Mouse (Mus musculus): Measurements from ENCODE around the gene Cdk14. TPM values are rescaled to one million over a fixed set of nuclear protein-coding genes. Genes with fewer than 3 reads are reported as not detected.

The Cdk14 gene
- polyA plus RNA-seq, 1 experiment from 2014 or later: 10.3 TPM

DNA sequence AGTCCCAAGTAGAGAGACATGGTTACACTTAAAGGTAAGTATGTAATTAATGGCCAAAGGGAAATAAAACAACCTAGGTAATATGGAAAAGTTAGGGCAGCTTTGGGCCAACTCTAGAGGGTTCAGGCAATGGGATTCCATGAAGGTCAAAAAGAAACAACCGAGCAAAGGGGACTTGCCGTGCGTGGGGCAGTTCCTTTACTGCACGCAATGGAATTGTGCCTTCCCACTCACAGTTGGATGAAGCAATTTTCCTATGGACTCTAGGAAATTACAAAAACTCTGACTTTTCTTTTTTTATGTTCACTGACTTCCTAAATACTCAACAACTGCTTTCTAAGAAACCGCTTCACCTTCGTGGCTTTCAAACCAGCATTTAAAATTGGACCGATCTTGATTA lies 606.8 kb downstream of the Cdk14 start:
- Histone ChIP-seq H3K4me3 (no peak overlapping the region), H3K4me1 (peaks cover 18% of the 10 kb centered on the region), H3K27ac (replicated peaks) (no peak overlapping the region), H3K27me3 (ENCODE audit: low read depth, poor library complexity, severe bottlenecking) (no peaks in the 10 kb centered on the region), H3K9me3 (replicated peaks) (no peaks in the 10 kb centered on the region), H3K36me3 (no peaks in the 10 kb centered on the region)
- DNase-seq (ENCODE audit: low spot score): no peak
- WGBS: 95% methylated on average over 7 of the region's 7 CpGs

DNA sequence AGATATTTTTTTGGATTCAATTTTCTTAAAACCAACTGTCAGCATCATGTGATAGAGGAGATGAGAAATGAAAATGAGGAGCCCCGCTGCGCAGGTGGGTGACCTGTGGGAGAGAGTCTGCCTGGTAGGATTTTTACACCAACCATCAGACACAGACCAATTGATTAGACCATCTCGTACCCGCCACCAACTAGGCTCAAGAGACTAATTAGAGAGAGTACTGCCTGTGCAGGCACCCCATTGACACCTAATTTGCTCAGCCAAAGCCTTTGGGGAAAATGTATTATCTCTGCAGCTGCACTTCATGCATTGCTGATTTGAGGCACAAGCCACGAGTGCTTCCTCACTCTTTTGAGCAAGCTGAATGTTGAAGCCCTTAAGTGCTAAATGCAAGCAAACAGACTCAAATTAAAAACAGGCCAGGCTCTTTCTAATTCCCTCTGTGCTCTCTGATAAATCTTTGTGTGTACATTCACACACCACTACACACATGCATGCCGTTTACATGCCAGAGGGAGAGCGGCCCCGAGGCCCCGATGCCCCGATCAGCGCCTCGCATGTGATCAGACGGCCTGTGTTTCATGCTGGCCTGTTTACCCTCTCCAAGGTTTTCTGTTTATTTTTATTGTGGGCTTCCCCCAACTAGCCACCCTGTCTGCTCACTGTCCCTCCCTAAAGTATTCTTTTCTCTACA lies 607.9 kb downstream of the Cdk14 start:
- Histone ChIP-seq H3K27me3 (ENCODE audit: low read depth, poor library complexity, severe bottlenecking) (no peaks in the 10 kb centered on the region), H3K9me3 (replicated peaks) (no peaks in the 10 kb centered on the region), H3K36me3 (no peaks in the 10 kb centered on the region), H3K4me1 (peaks cover 18% of the 10 kb centered on the region), H3K27ac (replicated peaks) (peak overlapping the region; percentile 65), H3K4me3 (no peak overlapping the region)
- DNase-seq (ENCODE audit: low spot score): no peak
- WGBS: 54% methylated on average over 13 of the region's 13 CpGs

DNA sequence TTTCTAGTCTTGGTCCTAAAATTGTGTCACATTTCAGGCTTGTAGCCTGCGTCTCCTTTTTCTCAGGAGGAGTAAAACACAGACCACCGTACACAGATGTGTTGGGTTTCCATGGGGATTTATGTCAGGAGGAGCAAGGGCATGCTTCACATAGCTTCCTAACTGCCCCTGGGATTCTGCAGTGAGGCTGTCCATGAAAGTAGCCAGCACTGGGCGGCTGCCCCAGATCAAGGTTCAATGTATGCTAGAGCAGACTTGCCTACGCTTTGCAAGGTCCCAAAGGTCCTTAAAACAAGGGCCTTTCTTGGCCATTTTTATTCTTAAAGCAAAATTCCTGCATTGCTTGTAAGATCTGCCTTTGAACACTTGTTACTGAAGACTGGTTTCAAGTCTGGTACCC lies 614.9 kb downstream of the Cdk14 start:
- Histone ChIP-seq H3K36me3 (no peaks in the 10 kb centered on the region), H3K9me3 (replicated peaks) (no peaks in the 10 kb centered on the region), H3K27ac (replicated peaks) (no peak overlapping the region), H3K4me1 (peaks cover 41% of the 10 kb centered on the region), H3K4me3 (no peak overlapping the region), H3K27me3 (ENCODE audit: low read depth, poor library complexity, severe bottlenecking) (no peaks in the 10 kb centered on the region)
- DNase-seq (ENCODE audit: low spot score): no peak
- 62% methylated on average over 4 of the region's 4 CpGs for WGBS

DNA sequence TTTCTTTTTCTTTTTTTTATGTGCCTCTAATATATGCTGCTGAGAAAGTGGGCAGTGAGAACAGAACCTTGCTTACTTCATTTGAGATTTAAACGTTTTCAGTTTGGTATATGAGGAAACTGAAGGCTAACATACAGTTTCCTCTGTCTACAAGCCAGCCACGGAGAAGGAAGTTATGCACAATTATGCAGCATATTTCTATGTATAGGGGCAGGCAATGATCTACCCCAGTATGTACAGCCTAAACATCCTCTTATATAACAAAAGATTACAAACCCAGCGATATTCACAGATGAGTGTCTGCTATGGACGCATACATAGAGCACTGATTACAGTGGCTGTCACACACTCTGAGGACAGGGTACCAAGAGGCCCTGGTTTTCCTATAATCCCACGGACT lies 616.4 kb downstream of the Cdk14 start:
- no peaks in the 10 kb centered on the region for H3K27me3 ChIP-seq (ENCODE audit: low read depth, poor library complexity, severe bottlenecking)
- WGBS: 84% methylated on average over 5 of the region's 5 CpGs

DNA sequence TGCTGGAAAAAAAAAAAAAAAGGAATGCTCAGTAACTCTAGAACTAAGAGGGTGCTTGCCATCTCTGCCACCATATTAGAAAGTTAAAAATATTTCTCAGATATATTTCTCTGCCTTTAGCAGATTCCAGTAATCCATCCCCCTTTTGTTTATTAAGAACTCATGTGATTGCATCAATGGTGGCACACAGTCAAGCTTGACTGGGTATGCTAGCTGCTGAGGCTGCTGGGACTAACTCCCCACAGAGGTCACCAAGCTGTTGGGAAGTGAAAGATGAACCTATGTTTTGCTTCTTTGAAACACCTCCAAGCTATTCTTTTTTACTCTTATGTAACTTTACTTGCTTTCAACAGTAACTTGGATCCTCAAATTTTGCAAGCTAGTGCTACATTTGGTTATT lies 618.1 kb downstream of the Cdk14 start:
- H3K4me3 ChIP-seq: no peak overlapping the region
- DNase-seq (ENCODE audit: low spot score): no peak
- no peak overlapping the region for H3K27ac ChIP-seq (replicated peaks)
- no peaks in the 10 kb centered on the region for H3K27me3 ChIP-seq (ENCODE audit: low read depth, poor library complexity, severe bottlenecking)
- H3K9me3 ChIP-seq (replicated peaks): no peaks in the 10 kb centered on the region
- H3K4me1 ChIP-seq: peaks cover 32% of the 10 kb centered on the region
- H3K36me3 ChIP-seq: no peaks in the 10 kb centered on the region

More for the DNA sequence above, 616.4 kb downstream of the Cdk14 start:
- Histone ChIP-seq H3K9me3 (replicated peaks) (no peaks in the 10 kb centered on the region), H3K4me1 (peaks cover 32% of the 10 kb centered on the region), H3K36me3 (no peaks in the 10 kb centered on the region), H3K4me3 (no peak overlapping the region), H3K27ac (replicated peaks) (no peak overlapping the region)
- no peak for DNase-seq (ENCODE audit: low spot score)

DNA sequence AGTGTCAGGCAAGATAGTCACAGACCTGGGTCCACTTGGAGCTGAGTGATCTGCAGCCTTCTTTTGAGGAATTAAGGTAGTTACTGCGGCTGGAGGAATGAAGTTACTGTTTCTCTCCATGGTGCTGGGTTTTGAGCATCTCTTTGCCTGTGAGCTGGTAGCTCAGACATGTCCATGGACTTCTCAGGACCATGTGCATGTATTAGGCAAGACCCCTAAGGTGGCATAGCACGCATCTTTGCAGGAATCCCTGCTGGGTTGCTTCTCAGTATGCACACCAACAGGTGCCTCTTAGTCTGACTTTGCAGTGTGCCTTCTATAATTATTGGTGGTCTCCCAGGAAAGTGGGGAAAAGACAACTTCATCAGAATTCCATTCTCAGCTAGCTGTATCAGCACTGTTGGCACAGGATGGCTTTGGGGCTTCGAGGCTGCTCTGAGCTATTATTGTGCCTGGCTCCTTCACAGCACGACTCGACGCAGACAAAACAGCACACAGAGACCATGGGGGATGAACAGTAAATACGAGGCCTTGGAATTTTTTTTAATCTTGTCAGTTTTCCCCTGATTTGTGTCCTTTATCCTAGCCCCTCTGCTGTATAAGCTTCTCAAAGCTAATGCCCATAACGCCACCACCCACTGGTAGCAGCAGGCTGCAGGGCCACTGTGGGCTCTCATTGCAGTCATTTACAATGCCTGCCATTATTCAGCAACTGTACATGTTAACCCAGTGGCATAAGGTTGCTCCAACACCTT lies 618.8 kb downstream of the Cdk14 start:
- H3K36me3 ChIP-seq: no peaks in the 10 kb centered on the region
- no peaks in the 10 kb centered on the region for H3K27me3 ChIP-seq (ENCODE audit: low read depth, poor library complexity, severe bottlenecking)
- 55% methylated on average over 8 of the region's 8 CpGs for WGBS
- H3K4me1 ChIP-seq: peaks cover 32% of the 10 kb centered on the region
- no peak for DNase-seq (ENCODE audit: low spot score)
- H3K4me3 ChIP-seq: no peak overlapping the region
- H3K27ac ChIP-seq (replicated peaks): no peak overlapping the region
- H3K9me3 ChIP-seq (replicated peaks): no peaks in the 10 kb centered on the region

DNA sequence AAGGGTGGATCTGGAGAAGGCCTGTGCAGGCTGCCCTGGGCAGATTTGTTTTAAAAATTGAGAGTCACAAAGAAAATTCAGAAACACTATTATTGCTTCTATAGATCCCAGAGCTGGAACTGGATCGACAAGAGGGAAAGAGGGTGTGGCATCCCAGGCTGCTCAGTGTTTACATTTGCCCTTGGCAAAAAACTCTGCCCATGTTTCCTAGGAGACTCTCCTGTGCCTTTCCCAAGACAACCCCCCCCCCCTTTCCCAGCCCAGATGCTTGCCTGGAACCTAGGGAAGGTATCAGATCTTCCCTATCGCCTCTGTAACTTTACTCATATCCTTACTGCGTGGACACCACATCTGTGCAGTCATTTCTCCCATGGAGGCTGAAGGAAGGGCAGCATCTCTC lies 628.9 kb downstream of the Cdk14 start:
- Histone ChIP-seq H3K27me3 (ENCODE audit: low read depth, poor library complexity, severe bottlenecking) (no peaks in the 10 kb centered on the region), H3K9me3 (replicated peaks) (no peaks in the 10 kb centered on the region), H3K36me3 (no peaks in the 10 kb centered on the region), H3K4me1 (peaks cover 9% of the 10 kb centered on the region; the same call in 1 of the 2 replicates), H3K4me3 (no peak overlapping the region), H3K27ac (replicated peaks) (no peak overlapping the region; the same call in 1 of the 2 replicates)
- WGBS: 78% methylated on average over 3 of the region's 3 CpGs
- no peak for DNase-seq (ENCODE audit: low spot score)

DNA sequence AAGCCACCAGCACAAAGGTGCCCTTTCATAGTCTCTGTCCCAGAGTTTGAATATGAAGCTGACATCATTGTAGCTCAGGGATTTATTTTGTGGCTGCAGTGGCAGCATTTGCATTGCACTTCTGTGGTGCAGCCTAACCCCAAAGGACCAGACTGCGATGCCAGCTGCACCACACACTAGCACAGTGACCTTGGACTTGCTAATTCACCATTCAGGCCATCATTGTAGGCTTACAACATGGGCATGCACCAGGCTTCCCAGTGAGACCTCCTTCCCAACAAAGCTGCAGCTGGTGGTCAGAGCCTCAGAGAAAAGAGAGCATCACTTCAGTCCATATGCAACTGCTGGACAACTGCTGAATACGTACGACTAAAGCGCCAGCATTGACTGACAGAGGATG lies 629.8 kb downstream of the Cdk14 start:
- WGBS: 94% methylated on average over 4 of the region's 4 CpGs
- no peak for DNase-seq (ENCODE audit: low spot score)
- Histone ChIP-seq H3K27me3 (ENCODE audit: low read depth, poor library complexity, severe bottlenecking) (no peaks in the 10 kb centered on the region), H3K36me3 (no peaks in the 10 kb centered on the region), H3K27ac (replicated peaks) (no peak overlapping the region), H3K9me3 (replicated peaks) (no peaks in the 10 kb centered on the region), H3K4me1 (peaks cover 9% of the 10 kb centered on the region; the same call in 1 of the 2 replicates), H3K4me3 (no peak overlapping the region)

DNA sequence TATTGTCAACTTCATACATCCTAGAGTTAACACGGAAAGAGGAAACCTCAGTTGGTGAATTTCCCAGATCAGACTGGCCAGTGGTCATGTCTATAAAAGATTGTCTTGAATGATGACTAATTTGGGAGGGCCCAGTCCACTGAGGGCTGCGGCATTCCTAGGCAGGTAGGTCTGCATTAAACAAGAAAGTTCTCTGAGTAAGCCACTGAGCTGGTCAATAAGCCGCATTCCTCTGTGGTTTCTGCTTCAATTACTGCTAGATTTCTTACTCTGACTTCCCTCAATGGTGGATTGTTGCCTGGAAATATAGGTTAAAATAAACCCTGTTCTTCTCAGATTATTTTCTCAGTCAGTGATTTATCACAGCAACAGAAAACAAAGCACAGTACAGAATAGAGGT lies 631.6 kb downstream of the Cdk14 start:
- Histone ChIP-seq H3K4me3 (no peak overlapping the region), H3K36me3 (no peaks in the 10 kb centered on the region), H3K27ac (replicated peaks) (no peak overlapping the region), H3K4me1 (peaks cover 9% of the 10 kb centered on the region; the same call in 1 of the 2 replicates), H3K9me3 (replicated peaks) (no peaks in the 10 kb centered on the region), H3K27me3 (ENCODE audit: low read depth, poor library complexity, severe bottlenecking) (no peaks in the 10 kb centered on the region)
- 89% methylated on average over 3 of the region's 3 CpGs for WGBS
- no peak for DNase-seq (ENCODE audit: low spot score)

DNA sequence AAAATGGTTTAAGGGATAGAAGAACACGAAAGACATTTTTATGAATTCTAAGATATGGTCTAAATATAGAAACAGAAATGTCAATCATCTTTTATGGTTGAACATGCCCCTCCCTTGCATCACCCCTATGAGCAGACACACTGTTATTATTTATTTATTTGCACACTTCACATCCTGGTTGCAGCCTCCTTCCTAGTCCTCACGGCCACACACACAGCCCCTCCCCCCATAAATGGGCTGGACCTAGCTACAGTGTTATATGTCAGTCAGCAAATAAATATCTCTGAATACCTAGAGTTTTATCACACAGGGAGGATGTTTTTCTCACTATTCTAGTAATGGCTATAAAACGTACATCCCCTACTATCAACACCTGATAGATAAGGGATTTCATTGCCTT lies 633.3 kb downstream of the Cdk14 start:
- no peaks in the 10 kb centered on the region for H3K9me3 ChIP-seq (replicated peaks)
- no peak overlapping the region for H3K4me3 ChIP-seq
- 89% methylated on average over 3 of the region's 3 CpGs for WGBS
- H3K27me3 ChIP-seq (ENCODE audit: low read depth, poor library complexity, severe bottlenecking): no peaks in the 10 kb centered on the region
- DNase-seq (ENCODE audit: low spot score): no peak
- no peak overlapping the region for H3K27ac ChIP-seq (replicated peaks)
- no peaks in the 10 kb centered on the region for H3K36me3 ChIP-seq
- peaks cover 13% of the 10 kb centered on the region for H3K4me1 ChIP-seq

DNA sequence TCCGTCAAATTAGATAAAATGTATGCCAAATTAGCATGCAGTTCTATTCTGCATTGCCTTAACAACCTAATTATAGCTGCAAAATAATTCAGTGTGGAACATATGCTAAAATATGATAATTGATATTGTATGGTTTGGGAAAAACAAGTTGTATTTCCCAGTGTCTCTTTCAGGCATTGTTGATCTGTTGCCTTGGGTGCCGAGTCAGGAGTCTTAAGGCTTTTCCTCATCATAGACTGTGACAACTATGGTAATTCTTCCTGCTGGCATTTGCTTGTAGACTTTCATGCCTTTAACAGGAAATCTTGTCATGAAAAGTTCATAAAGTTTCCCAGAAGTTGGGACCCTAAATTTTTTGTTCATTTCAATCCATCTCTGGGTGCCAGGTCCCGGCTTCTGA lies 641.8 kb downstream of the Cdk14 start:
- Histone ChIP-seq H3K27ac (replicated peaks) (no peak overlapping the region), H3K27me3 (ENCODE audit: low read depth, poor library complexity, severe bottlenecking) (no peaks in the 10 kb centered on the region; the same call in 1 of the 2 replicates), H3K36me3 (no peaks in the 10 kb centered on the region), H3K4me1 (peaks cover 14% of the 10 kb centered on the region), H3K9me3 (replicated peaks) (no peaks in the 10 kb centered on the region), H3K4me3 (no peak overlapping the region)
- 90% methylated on average over 3 of the region's 3 CpGs for WGBS
- DNase-seq (ENCODE audit: low spot score): no peak

DNA sequence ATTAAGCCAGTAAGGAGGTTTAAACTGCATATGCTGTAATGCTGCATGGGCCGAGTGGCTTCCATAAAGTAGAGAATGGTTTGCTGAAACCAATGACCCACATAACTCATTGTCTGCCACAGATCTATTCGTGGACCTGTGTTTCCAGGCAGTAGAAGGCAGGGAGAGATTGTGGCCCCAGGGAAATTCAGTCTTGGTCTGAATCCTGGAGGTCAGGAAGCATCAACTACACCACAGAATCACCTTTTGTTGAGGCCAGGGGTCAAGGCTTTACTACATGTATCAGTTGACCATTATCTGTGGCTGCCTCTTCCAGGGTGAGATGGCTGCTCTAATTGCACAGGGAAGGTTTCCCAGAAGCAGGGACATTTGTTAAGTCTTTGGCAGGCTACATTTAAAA lies 643.6 kb downstream of the Cdk14 start:
- 67% methylated on average over 2 of the region's 2 CpGs for WGBS
- no peak overlapping the region for H3K27ac ChIP-seq (replicated peaks)

DNA sequence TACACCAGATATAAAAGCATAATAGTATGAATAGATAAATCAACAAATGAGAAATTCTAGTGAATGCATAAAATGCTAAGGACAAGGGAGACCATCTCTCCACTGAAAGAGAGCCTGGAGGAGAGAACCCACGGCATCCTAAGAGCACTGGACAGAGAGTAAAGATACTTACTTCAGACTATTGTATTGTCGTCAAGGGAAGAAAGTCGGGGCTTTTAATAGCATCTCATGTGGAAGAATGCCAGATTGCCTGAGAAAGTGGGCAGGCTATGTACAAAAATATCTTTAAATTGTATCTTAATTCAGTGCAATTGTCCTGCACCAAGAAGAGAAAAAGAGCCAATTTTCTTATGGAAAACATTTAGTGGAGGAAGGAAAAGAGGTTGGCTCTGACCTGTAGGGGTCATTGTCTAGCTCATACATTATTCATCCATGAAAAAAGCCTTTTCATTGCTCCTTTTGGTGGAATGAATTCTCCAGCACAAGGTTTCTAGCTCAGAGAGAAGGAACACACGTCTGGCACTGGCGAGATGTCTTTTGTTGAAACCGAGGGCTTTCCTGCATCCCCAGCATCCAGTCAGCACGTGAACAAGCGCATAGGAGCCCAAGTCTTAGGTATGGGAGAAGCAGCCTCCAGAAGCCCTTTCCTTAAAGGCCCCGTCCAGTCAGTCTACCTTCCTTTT lies 646.9 kb downstream of the Cdk14 start:
- WGBS: 25% methylated on average over 9 of the region's 9 CpGs
- H3K27ac ChIP-seq (replicated peaks): peak overlapping the region; percentile 74
- DNase-seq (ENCODE audit: low spot score): peak; percentile 37

More for the DNA sequence above, 643.6 kb downstream of the Cdk14 start:
- H3K4me3 ChIP-seq: no peak overlapping the region
- peaks cover 15% of the 10 kb centered on the region for H3K4me1 ChIP-seq
- H3K9me3 ChIP-seq (replicated peaks): no peaks in the 10 kb centered on the region
- no peaks in the 10 kb centered on the region for H3K36me3 ChIP-seq
- no peaks in the 10 kb centered on the region; the same call in 1 of the 2 replicates for H3K27me3 ChIP-seq (ENCODE audit: low read depth, poor library complexity, severe bottlenecking)
- no peak for DNase-seq (ENCODE audit: low spot score)

More for the DNA sequence above, 646.9 kb downstream of the Cdk14 start:
- no peak overlapping the region for H3K4me3 ChIP-seq
- H3K4me1 ChIP-seq: peaks cover 15% of the 10 kb centered on the region
- no peaks in the 10 kb centered on the region for H3K9me3 ChIP-seq (replicated peaks)
- no peaks in the 10 kb centered on the region for H3K36me3 ChIP-seq
- no peaks in the 10 kb centered on the region; the same call in 1 of the 2 replicates for H3K27me3 ChIP-seq (ENCODE audit: low read depth, poor library complexity, severe bottlenecking)

Measured in midbrain, embryonic 10.5 days (tissue).